Mouse (Mus musculus): ENCODE measurements around the gene Rassf5. TPM values are rescaled to one million over a fixed set of nuclear protein-coding genes. Genes with fewer than 3 reads are reported as not detected.

Gene Rassf5
- polyA plus RNA-seq, 1 experiment from 2014 or later, result 18.2 TPM

GRCm38 (mm10) chr1:131279456-131279776, 34.4 kb upstream of the Rassf5 start, which contains the start of gene Ikbke:
Gene Ikbke, minus strand, starts transcription at chr1:131279606.
- WGBS, result 23% methylated on average over 4 of the region's 4 CpGs
- H3K4me3 ChIP-seq, result peak within 1 kb of the TSS; percentile 53
- no peaks in the 10 kb centered on the region for H3K36me3 ChIP-seq
- H3K9ac ChIP-seq, result peak within 1 kb of the TSS; percentile 76
- H3K27ac ChIP-seq (replicated peaks), result peak within 1 kb of the TSS; percentile 61
- H3K9me3 ChIP-seq, result no peaks in the 10 kb centered on the region
- peak within 1 kb of the TSS; percentile 71 for H3K4me2 ChIP-seq
- no peak for ATAC-seq (ENCODE audit: extremely low read depth, insufficient number of reproducible peaks, low FRiP score, low TSS enrichment)
- 0 out of 2 replicates have a peak, but pooled peaks cover 4% of the 10 kb centered on the region for H3K27me3 ChIP-seq (replicated peaks)
- peaks cover 44% of the 10 kb centered on the region for H3K4me1 ChIP-seq

GRCm38 (mm10) chr1:131278606-131279455, 33.8 kb upstream of the Rassf5 start:
- Histone ChIP-seq H3K27me3 (replicated peaks) (0 out of 2 replicates have a peak, but pooled peaks cover 7% of the 10 kb centered on the region), H3K36me3 (no peaks in the 10 kb centered on the region), H3K9ac (peak overlapping the region; percentile 76), H3K27ac (replicated peaks) (peak overlapping the region; percentile 61), H3K4me1 (peaks cover 45% of the 10 kb centered on the region), H3K9me3 (no peaks in the 10 kb centered on the region), H3K4me3 (peak overlapping the region; percentile 53), H3K4me2 (peak overlapping the region; percentile 71)
- 27% methylated on average over 8 of the region's 8 CpGs for WGBS
- no peak for ATAC-seq (ENCODE audit: extremely low read depth, insufficient number of reproducible peaks, low FRiP score, low TSS enrichment)

GRCm38 (mm10) chr1:131276831-131277230, 31.8 kb upstream of the Rassf5 start:
- H3K36me3 ChIP-seq, result no peaks in the 10 kb centered on the region
- no peak overlapping the region for H3K4me3 ChIP-seq
- ATAC-seq (ENCODE audit: extremely low read depth, insufficient number of reproducible peaks, low FRiP score, low TSS enrichment), result no peak
- H3K4me1 ChIP-seq, result peaks cover 37% of the 10 kb centered on the region
- H3K9me3 ChIP-seq, result no peaks in the 10 kb centered on the region
- H3K9ac ChIP-seq, result 0 out of 2 replicates have a peak overlapping the region, but pooled peaks have one; percentile 30
- H3K4me2 ChIP-seq, result no peak overlapping the region
- no peak overlapping the region for H3K27ac ChIP-seq (replicated peaks)
- H3K27me3 ChIP-seq (replicated peaks), result peaks cover 15% of the 10 kb centered on the region; the same call in 1 of the 2 replicates

DNA sequence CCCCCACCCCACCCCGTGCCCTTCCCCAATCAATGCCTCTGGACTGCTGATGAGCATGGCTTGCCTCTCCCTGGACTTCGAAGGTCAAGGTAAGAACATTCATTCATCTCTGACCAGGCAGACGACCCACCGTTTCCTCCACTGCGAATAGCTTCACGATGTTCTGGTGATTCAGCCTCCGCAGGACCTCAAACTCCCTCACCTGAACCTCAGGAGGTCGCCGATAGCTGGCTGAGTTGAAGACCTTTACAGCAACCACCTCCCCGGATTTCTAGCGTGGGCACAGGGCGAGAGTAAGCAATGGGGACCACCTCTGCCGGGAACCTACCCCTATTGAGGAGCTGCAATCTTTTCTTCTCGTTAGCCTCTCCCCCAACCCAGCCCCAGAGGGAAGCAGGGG, 30.5 kb upstream of the Rassf5 start:
- Histone ChIP-seq H3K4me3 (no peak overlapping the region), H3K27me3 (replicated peaks) (peaks cover 15% of the 10 kb centered on the region; the same call in 1 of the 2 replicates), H3K4me1 (peaks cover 35% of the 10 kb centered on the region), H3K9ac (no peak overlapping the region), H3K27ac (replicated peaks) (no peak overlapping the region), H3K36me3 (no peaks in the 10 kb centered on the region), H3K4me2 (no peak overlapping the region), H3K9me3 (no peaks in the 10 kb centered on the region)
- 59% methylated on average over 14 of the region's 14 CpGs for WGBS
- ATAC-seq (ENCODE audit: extremely low read depth, insufficient number of reproducible peaks, low FRiP score, low TSS enrichment), result no peak

DNA sequence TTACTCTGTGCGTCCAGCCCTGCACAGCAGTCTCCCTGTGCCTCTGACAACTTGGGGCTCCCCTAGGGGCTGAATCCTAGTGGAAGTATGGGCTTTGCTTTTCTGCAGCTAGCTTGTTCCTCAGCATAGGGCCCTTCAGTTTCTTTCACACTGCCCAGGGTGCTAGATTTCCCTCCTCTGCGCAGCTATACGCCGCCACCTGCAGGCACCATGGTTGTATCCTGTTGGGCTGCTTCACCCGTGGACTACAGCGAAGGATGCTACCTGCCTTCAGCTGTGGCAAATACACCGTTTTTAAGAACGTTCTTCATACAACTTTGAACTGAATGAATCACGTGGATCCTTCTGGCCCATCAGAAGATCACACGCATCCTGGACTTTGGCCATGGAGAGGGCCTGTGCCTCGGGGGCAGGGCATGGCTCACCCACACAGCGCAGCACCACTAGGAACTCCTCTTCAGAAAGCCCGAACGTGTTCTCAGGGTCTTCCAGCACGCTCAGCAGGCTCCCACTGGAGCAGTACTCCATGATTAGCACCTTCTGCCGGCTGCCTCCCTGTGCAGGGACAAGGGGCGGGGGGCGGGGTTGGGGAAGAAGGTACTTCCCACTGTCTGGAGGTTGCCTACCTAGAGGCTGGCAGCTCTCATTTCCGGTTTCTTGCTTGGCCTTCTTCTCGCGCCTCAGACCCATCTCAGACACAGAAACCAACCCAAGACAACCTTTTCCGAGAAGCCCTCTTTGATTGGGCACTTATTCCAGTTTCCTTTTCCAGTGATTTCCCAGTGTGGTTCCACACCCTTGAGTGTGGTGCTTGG, 29.9 kb upstream of the Rassf5 start:
- Histone ChIP-seq H3K4me2 (peak overlapping the region; percentile 52), H3K9ac (no peak overlapping the region), H3K4me1 (peaks cover 33% of the 10 kb centered on the region), H3K27me3 (replicated peaks) (peaks cover 16% of the 10 kb centered on the region; the same call in 1 of the 2 replicates), H3K36me3 (no peaks in the 10 kb centered on the region), H3K9me3 (no peaks in the 10 kb centered on the region), H3K4me3 (peak overlapping the region; percentile 13; the same call in 1 of the 2 replicates), H3K27ac (replicated peaks) (no peak overlapping the region)
- ATAC-seq (ENCODE audit: extremely low read depth, insufficient number of reproducible peaks, low FRiP score, low TSS enrichment), result no peak
- 32% methylated on average over 22 of the region's 22 CpGs for WGBS

DNA sequence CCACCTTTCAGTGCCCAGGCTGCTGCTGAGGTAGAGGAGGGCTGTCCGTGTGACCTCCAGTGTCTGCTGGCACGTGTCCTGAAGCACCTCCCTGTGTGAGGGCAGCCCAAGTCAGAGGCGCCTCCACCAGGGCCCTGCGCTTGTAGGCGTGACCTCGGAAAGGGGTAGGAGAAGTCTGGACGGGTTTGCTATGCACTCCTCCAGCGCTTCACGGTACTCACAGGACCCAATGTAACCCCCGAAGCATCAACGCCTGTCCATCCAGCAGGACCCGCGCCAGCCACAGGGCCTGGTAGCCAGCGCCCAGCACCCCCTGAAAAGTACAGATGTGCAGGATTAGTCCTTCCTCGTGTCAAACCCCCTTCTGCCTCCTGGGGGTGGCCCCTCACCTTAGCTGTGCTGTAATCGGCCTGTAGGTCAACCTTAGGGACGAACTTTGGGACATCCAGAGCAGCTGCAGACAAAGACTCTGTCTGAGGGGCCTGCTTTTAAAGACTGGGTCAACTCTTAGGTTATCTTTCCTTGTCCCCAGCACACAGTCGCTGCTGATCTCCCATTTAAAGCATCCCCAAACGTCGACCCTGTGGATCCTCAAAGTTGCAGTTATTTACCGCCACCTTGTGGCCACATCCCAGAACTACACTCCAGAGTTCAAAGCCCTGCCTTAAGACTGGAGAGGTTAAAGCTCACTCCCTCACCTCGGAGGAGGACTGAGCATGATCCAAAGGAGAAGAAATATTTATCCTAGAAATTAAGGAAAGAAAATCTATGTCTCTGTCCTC, 24.9 kb upstream of the Rassf5 start:
- WGBS, result 33% methylated on average over 22 of the region's 22 CpGs
- H3K4me3 ChIP-seq, result no peak overlapping the region
- no peaks in the 10 kb centered on the region for H3K9me3 ChIP-seq
- 0 out of 2 replicates have a peak, but pooled peaks cover 3% of the 10 kb centered on the region for H3K36me3 ChIP-seq
- H3K4me2 ChIP-seq, result peak overlapping the region; percentile 29
- H3K9ac ChIP-seq, result 0 out of 2 replicates have a peak overlapping the region, but pooled peaks have one; percentile 14
- no peak for ATAC-seq (ENCODE audit: extremely low read depth, insufficient number of reproducible peaks, low FRiP score, low TSS enrichment)
- H3K27me3 ChIP-seq (replicated peaks), result peaks cover 27% of the 10 kb centered on the region; the same call in 1 of the 2 replicates
- peaks cover 12% of the 10 kb centered on the region for H3K4me1 ChIP-seq
- no peak overlapping the region for H3K27ac ChIP-seq (replicated peaks)

DNA sequence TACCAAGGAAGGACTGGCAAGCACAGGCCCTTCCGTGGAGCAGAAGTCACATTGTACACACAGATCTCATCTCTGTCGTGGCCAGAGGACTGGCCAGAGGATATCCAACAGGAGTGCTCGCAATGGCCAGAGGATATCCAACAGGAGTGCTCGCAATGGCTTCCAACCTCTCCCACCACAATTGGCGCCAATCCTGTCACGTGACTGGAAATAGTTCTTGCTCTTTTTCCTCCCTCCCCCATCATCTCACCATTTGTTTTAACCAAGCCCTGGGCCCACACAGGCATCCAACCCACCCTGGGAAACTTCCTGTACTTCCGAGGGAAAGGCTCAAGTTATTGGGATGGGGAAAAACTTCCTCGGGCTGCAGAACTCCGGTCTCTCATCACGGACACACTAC, 23.7 kb upstream of the Rassf5 start:
- Histone ChIP-seq H3K4me3 (no peak overlapping the region), H3K27me3 (replicated peaks) (peaks cover 24% of the 10 kb centered on the region; the same call in 1 of the 2 replicates), H3K4me2 (no peak overlapping the region), H3K36me3 (0 out of 2 replicates have a peak, but pooled peaks cover 3% of the 10 kb centered on the region), H3K4me1 (peaks cover 5% of the 10 kb centered on the region), H3K27ac (replicated peaks) (no peak overlapping the region), H3K9ac (no peak overlapping the region), H3K9me3 (no peaks in the 10 kb centered on the region)
- 69% methylated on average over 10 of the region's 10 CpGs for WGBS
- ATAC-seq (ENCODE audit: extremely low read depth, insufficient number of reproducible peaks, low FRiP score, low TSS enrichment), result no peak

- Histone ChIP-seq H3K27ac (replicated peaks) (no peak overlapping the region), H3K36me3 (no peaks in the 10 kb centered on the region), H3K9me3 (no peaks in the 10 kb centered on the region), H3K4me2 (no peak overlapping the region), H3K4me3 (no peak overlapping the region), H3K27me3 (replicated peaks) (peaks cover 18% of the 10 kb centered on the region), H3K4me1 (no peaks in the 10 kb centered on the region), H3K9ac (no peak overlapping the region)
- no peak for ATAC-seq (ENCODE audit: extremely low read depth, insufficient number of reproducible peaks, low FRiP score, low TSS enrichment)
- WGBS, result 59% methylated on average over 12 of the region's 12 CpGs
Observed at GRCm38 (mm10) chr1:131263905-131264304, 18.8 kb upstream of the Rassf5 start.

DNA sequence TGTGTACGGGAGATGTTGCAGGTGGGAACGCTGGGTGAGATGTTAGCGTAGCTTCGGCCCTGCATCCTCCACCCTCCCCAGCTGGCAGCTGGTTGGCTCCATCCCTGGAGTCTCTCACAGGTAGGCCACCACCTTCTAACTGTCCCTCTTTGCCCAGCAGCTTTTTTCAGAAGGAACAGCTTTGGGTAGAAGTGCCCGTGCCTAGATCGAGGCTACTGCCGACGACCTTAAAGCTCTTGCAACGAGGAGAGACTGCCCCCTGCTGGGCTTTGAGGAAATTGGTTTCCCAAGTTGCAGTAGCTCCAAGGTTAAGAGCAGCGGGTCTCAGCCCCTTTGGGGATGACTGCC, 15.2 kb upstream of the Rassf5 start:
- Histone ChIP-seq H3K4me1 (no peaks in the 10 kb centered on the region), H3K4me2 (no peak overlapping the region), H3K36me3 (peaks cover 12% of the 10 kb centered on the region), H3K9ac (no peak overlapping the region), H3K9me3 (no peaks in the 10 kb centered on the region), H3K27me3 (replicated peaks) (peaks cover 20% of the 10 kb centered on the region), H3K4me3 (no peak overlapping the region), H3K27ac (replicated peaks) (no peak overlapping the region)
- 28% methylated on average over 10 of the region's 10 CpGs for WGBS
- ATAC-seq (ENCODE audit: extremely low read depth, insufficient number of reproducible peaks, low FRiP score, low TSS enrichment), result no peak

GRCm38 (mm10) chr1:131259632-131260308, 14.7 kb upstream of the Rassf5 start:
- H3K27me3 ChIP-seq (replicated peaks), result peaks cover 20% of the 10 kb centered on the region
- H3K4me2 ChIP-seq, result no peak overlapping the region
- no peaks in the 10 kb centered on the region for H3K4me1 ChIP-seq
- no peaks in the 10 kb centered on the region for H3K9me3 ChIP-seq
- H3K36me3 ChIP-seq, result peaks cover 12% of the 10 kb centered on the region
- 60% methylated on average over 10 of the region's 10 CpGs for WGBS
- no peak overlapping the region for H3K27ac ChIP-seq (replicated peaks)
- no peak for ATAC-seq (ENCODE audit: extremely low read depth, insufficient number of reproducible peaks, low FRiP score, low TSS enrichment)
- H3K9ac ChIP-seq, result no peak overlapping the region
- H3K4me3 ChIP-seq, result no peak overlapping the region
